Mouse (Mus musculus) liver, embryonic 14.5 days (tissue): ENCODE measurements around the gene Asphd2.

Experiments used
- CTCF ChIP-seq: IDR thresholded peaks from 2 replicates; pipeline ENCODE4 v1.5.1; 2016; ENCODE audit warnings: antibody characterized with exemption, low read depth, control low read depth
- EP300 ChIP-seq: IDR thresholded peaks from 2 replicates; pipeline ENCODE4 v1.6.1; 2016; ENCODE audit warnings: antibody characterized with exemption, low read depth

DNA sequence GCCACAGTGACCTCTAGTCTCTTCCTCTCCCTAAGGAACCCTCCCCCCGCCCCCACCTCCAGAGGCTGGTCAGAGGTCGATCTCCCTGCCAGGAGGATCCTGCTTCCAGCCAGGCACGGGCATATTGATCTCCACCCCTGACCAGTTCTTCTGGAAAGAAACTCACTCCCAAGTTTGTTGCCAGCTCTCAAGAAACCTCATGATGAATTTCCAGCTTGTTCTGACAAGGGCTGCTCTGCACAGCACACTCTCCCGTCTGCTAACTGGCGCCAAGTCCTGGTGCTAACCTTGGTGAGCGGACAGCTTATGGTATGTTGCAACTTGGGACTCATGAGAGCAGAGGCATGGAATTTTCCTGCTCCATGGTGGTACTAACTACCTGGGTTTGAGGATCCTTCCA, 15.9 kb downstream of the Asphd2 start:
- TF ChIP-seq EP300 = no peak
- TF ChIP-seq CTCF = no peak
